25 mouse cellular contexts compared by ENCODE assay signal in the genomic region with DNA sequence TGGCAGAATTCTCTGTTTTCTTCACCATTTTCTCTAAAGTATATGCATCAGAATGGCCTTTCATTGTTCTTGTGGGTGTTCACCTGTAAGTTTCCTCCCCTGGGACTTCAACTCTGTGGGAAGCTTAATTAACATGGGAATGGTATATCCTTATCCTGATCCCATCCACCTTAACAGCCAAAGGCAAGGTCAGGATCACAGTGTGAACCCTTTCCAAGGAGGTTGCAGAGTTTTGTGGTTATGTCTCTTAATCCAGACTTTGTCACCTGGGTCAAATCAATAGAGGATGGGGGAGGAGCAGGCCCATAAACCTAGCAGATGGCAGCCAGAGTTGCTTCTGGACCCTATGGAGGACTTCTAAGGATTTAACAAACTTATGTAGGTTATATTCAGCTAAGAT.
DNase-seq lines count a peak whose midpoint lies in the region; ATAC-seq and TF ChIP-seq lines count a peak whose summit lies in the region.
"Had no signal": no experiment of that assay in that cellular context is flagged by ENCODE, and none has a peak within 500 bp of the region (broad histone marks: within the 10 kb centered on the region; RNA-seq: fewer than 3 reads in every experiment).

No protein-coding gene starts in this region.

- H3K4me1 ChIP-seq in heart, embryonic 11.5 days (ENCODE audit: control insufficient read depth, insufficient read depth, low read length): no peaks in the 10 kb centered on the region
- H3K4me1 ChIP-seq in ES-Bruce4 (ENCODE audit: control insufficient read depth, insufficient read depth, low read length) (peaks cover 4% of the 10 kb centered on the region), ES-E14 (ENCODE audit: control insufficient read depth in 2 of 2, insufficient read depth in 2 of 2, low read length in 2 of 2, poor library complexity in 1 of 2) (peaks cover 0 to 1% of the 10 kb centered on the region in 2 experiments; a peak in 2 of 4 replicates)
- H3K4me1 ChIP-seq: embryonic facial prominence, embryonic 10.5 days; embryonic facial prominence, embryonic 12.5 days; forebrain, embryonic 13.5 days; forebrain, embryonic 15.5 days had no signal

- H3K36me3 ChIP-seq in heart, embryonic 11.5 days (ENCODE audit: control insufficient read depth, insufficient read depth, low read length): no peaks in the 10 kb centered on the region
- H3K36me3 ChIP-seq in ES-Bruce4 (ENCODE audit: control insufficient read depth, insufficient read depth, low read length, poor library complexity, severe bottlenecking) (no peaks in the 10 kb centered on the region; the same call in 1 of the 2 replicates), ES-E14 (ENCODE audit: control insufficient read depth, insufficient read depth, low read length, poor library complexity, severe bottlenecking) (no peaks in the 10 kb centered on the region)
- H3K36me3 ChIP-seq: embryonic facial prominence, embryonic 10.5 days; embryonic facial prominence, embryonic 12.5 days; forebrain, embryonic 15.5 days had no signal

- DNase-seq in heart, adult 11 months: peak; percentile 63
- DNase-seq in ES-E14 (ENCODE audit: low read depth, low spot score): peak; percentile 71
- peak; percentile 42 for DNase-seq in WW6 (ENCODE audit: low read depth, low spot score)
- no peak for DNase-seq in layer of hippocampus, adult 9-10 months (ENCODE audit: low spot score)
- DNase-seq in urinary bladder, postnatal 14 days (ENCODE audit: low spot score): no peak
- no peak for DNase-seq in thymus, postnatal 0 days (ENCODE audit: low spot score)
- DNase-seq: adrenal gland, adult 8-10 months; adrenal gland, postnatal 14 days; adrenal gland, postnatal 36 days; B cell, adult 2 months; cerebellum, adult 11-12 months; cerebellum, adult 2 months; cerebellum, adult 9-10 months; cerebellum, postnatal 10 days; cerebellum, postnatal 25 days; forebrain, postnatal 0 days had no signal

- no peak for TF ChIP-seq CTCF in ES-Bruce4 (IDR thresholded peaks at IDR 0.05; ENCODE audit: low read depth, low read length)

- no peak overlapping the region for H3K4me2 ChIP-seq in heart, embryonic 11.5 days
- H3K4me2 ChIP-seq: embryonic facial prominence, embryonic 12.5 days; forebrain, embryonic 13.5 days; forebrain, embryonic 15.5 days had no signal

- H3K27ac ChIP-seq in heart, embryonic 11.5 days (ENCODE audit: low read depth, low read length): no peak overlapping the region
- H3K27ac ChIP-seq in ES-Bruce4 (ENCODE audit: insufficient read depth, low read length): peak overlapping the region; percentile 95
- H3K27ac ChIP-seq in ES-E14 (ENCODE audit: insufficient read depth, low read depth, low read length, poor library complexity, severe bottlenecking): peak overlapping the region; percentile 94
- H3K27ac ChIP-seq: embryonic facial prominence, embryonic 10.5 days; embryonic facial prominence, embryonic 12.5 days; forebrain, embryonic 13.5 days; forebrain, embryonic 15.5 days had no signal

- TF ChIP-seq POLR2A in ES-Bruce4 (IDR thresholded peaks at IDR 0.05; ENCODE audit: insufficient read depth, low read length): no peak

- no peak overlapping the region for H3K9ac ChIP-seq in heart, embryonic 11.5 days (ENCODE audit: low read depth, low read length)
- H3K9ac ChIP-seq in ES-Bruce4 (ENCODE audit: low read depth, poor library complexity, severe bottlenecking) (no peak overlapping the region), ES-E14 (ENCODE audit: insufficient read depth, low read depth, low read length, poor library complexity, severe bottlenecking) (no peak overlapping the region)
- H3K9ac ChIP-seq: embryonic facial prominence, embryonic 12.5 days; forebrain, embryonic 13.5 days; forebrain, embryonic 15.5 days; forebrain, postnatal 0 days had no signal

- no peak overlapping the region for H3K4me3 ChIP-seq in heart, embryonic 11.5 days (ENCODE audit: low read depth, low read length)
- H3K4me3 ChIP-seq in ES-Bruce4 (ENCODE audit: low read depth, low read length) (no peak overlapping the region), ES-E14 (ENCODE audit: insufficient read depth in 1 of 2, low read depth in 1 of 2, low read length in 2 of 2, poor library complexity in 1 of 2, severe bottlenecking in 1 of 2) (no peak overlapping the region)
- H3K4me3 ChIP-seq: embryonic facial prominence, embryonic 10.5 days; embryonic facial prominence, embryonic 12.5 days; forebrain, embryonic 13.5 days; forebrain, embryonic 15.5 days had no signal

- ATAC-seq in heart, embryonic 11.5 days (replicated peaks; ENCODE audit: insufficient number of reproducible peaks, low FRiP score, low TSS enrichment): no peak
- ATAC-seq: activated CD4-positive, CD25-positive, alpha-beta regulatory T cell, adult 4 months; CD4-positive, CD25-positive, alpha-beta regulatory T cell, adult 4 months; forebrain, embryonic 13.5 days; forebrain, embryonic 15.5 days; forebrain, postnatal 0 days had no signal

- no peaks in the 10 kb centered on the region; the same call in 1 of the 2 replicates for H3K9me3 ChIP-seq in heart, embryonic 11.5 days (replicated peaks; ENCODE audit: control insufficient read depth, low read length)
- H3K9me3 ChIP-seq in ES-Bruce4 (replicated peaks; ENCODE audit: control insufficient read depth, insufficient read depth, low read length, poor library complexity, severe bottlenecking) (peaks cover 38% of the 10 kb centered on the region), ES-E14 (ENCODE audit: control insufficient read depth, insufficient read depth, low read depth, low read length) (no peaks in the 10 kb centered on the region)
- H3K9me3 ChIP-seq: embryonic facial prominence, embryonic 10.5 days; embryonic facial prominence, embryonic 12.5 days; forebrain, embryonic 13.5 days; forebrain, embryonic 15.5 days had no signal

- no peak for TF ChIP-seq EP300 in ES-Bruce4 (IDR thresholded peaks at IDR 0.05; ENCODE audit: insufficient read depth, low read depth, low read length)

- no peaks in the 10 kb centered on the region for H3K27me3 ChIP-seq in heart, embryonic 11.5 days (ENCODE audit: control insufficient read depth, insufficient read depth, low read length)
- no peaks in the 10 kb centered on the region for H3K27me3 ChIP-seq in ES-Bruce4 (ENCODE audit: control insufficient read depth, insufficient read depth, low read length, poor library complexity, severe bottlenecking)
- H3K27me3 ChIP-seq: CH12.LX; embryonic facial prominence, embryonic 12.5 days; forebrain, embryonic 13.5 days; forebrain, embryonic 15.5 days had no signal

- in situ Hi-C loops in ES-E14 (cut with MboI; ENCODE audit: low sequenced_read_pairs in 2 of 2, unreplicated experiment in 2 of 2): no loop called here

TF ChIP-seq in ES-E14, 5 proteins besides CTCF, POLR2A, EP300 and RAD21:
- TF ChIP-seq MAFK (IDR thresholded peaks at IDR 0.05; ENCODE audit: insufficient read depth, low read depth, low read length) (no peak), ZNF384 (IDR thresholded peaks at IDR 0.05; ENCODE audit: low read depth, low read length) (no peak), HCFC1 (IDR thresholded peaks at IDR 0.05; ENCODE audit: borderline replicate concordance, insufficient read depth, low read length) (no peak), CHD2 (IDR thresholded peaks at IDR 0.05; ENCODE audit: low read depth, low read length) (0 out of 2 replicates have a peak, but pooled peaks have one; percentile 21), ZC3H11A (IDR thresholded peaks at IDR 0.05; ENCODE audit: borderline replicate concordance, low read depth, low read length) (no peak)

Comparison
In these comparisons a context has a peak if more than half of its experiments do, and no peak if none do; other contexts are left out.
1. DNase-seq: peak in heart, adult 11 months (single experiment), ES-E14 (single experiment) and WW6 (single experiment); none in layer of hippocampus, adult 9-10 months (single experiment), urinary bladder, postnatal 14 days (single experiment) and thymus, postnatal 0 days (single experiment).